Mouse (Mus musculus) v-Abl transformed pro-B cells (cell line): ENCODE measurements around the gene Adamts17.

ENCODE experiments used
- in situ Hi-C, 2 experiments: fragments of 400-800 bp; cut with MboI; formaldehyde crosslinking; loops; one replicate each; pipeline ENCODE4 v1.15.1; 2025; ENCODE audit not compliant: unreplicated experiment in 2 of 2

Gene Adamts17

GRCm38 (mm10) chr7:66967206-66967919, 127.8 kb downstream of the Adamts17 start:
- in situ Hi-C loops: no loop called here

DNA sequence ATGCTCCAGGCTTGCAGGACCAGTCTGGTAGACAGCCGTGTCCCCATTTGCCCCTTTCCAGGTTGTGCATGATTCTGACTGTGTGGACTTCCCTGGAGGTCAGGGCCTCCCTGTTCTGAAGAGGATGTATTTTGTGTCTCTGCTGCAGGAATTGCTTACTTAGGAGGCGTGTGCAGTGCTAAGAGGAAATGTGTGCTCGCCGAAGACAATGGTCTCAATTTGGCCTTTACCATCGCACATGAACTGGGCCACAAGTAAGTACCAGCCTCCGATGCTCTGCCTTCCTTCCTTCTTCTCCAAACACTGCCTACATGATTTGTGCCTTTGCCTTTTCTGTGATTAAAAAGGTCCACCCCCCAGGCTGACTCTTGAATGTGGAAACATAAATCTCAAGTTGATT, 129.1 kb downstream of the Adamts17 start:
- in situ Hi-C loops: no loop called here

DNA sequence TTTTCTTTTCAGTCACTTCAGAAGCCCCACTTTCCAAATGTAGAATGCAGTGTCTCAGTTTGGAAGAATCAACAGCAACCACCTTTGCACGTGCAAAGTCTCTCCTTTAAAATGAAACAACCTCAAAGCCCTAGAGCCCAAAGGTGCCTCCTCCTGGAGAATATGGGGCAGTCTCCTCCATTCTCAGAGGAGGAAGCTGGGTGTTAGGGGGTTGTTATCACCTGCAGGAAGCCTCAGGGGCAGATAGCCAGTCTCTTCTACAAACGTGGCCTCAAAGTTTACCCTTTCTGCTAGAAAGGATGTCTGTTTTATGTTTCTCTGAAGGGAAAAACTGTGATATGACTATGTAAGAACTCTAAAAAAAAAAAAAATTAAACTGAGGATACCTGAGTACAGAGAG, 129.7 kb downstream of the Adamts17 start:
- in situ Hi-C loops: no loop called here

DNA sequence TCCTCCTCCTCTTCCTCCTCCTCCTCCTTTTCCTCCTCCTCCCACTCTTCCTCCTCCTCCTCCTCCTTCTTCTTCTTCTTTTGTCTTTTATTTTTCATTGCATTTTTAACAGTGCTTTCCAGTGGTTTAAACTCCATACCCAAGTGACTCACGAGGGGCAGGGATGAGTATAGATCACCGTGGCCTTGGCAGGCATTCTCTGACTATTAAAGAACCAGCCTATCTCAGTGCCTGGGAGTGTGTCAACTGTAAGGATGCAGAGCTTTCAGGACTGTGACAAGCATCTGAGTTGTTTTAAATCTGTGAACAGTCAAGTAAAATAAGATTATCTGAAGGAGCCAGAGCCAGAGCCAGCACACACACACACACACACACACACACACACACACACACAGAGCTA, 130.7 kb downstream of the Adamts17 start:
- in situ Hi-C loops: no loop called here

- in situ Hi-C loops: no loop called here
Observed at GRCm38 (mm10) chr7:66970974-66971373, 131.4 kb downstream of the Adamts17 start.

- in situ Hi-C loops: no loop called here
Observed at GRCm38 (mm10) chr7:66974859-66975258, 135.3 kb downstream of the Adamts17 start.

- in situ Hi-C loops: no loop called here
Observed at GRCm38 (mm10) chr7:66976371-66976770, 136.8 kb downstream of the Adamts17 start.

DNA sequence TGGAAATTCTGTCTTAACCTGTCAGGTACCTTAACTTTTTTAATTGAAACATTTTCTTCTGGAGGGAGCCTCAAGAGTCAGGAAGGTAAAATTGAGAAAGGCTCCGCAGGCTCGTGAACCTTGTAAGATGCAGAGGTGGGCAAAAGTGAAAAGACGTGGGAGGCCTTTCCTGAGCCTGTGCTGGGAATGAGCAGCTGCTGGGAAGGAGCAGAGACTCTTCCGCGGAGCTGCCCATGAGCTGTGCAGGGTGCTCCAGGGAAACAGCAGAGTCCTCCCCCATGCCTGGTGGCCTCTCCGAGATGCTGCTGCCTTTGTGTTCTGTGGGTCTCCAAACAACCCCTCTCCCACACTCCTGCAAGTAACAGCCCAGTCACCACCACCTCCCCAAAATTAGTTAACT, 142.1 kb downstream of the Adamts17 start:
- in situ Hi-C loops: no loop called here

- in situ Hi-C loops: no loop called here
Observed at GRCm38 (mm10) chr7:66982084-66982483, 142.5 kb downstream of the Adamts17 start.

DNA sequence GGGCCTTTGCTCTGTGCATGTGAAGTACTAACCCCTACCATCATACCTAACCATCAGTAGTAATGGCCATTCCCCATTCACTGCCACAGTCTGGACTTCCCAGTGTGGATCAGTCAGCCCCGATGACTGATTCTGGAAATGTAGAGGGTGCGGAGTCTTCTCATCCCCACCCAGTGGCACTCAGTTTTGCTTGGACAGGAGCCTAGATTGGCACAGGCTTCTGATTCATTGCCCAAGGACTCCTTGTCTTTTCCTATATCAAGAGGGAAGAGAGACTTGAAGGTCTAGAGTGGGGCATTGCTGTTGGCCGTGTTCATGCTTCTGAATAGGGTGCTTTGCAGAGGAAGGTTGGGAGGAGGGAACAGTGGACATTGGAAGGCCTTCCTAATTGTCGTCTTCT, 148.1 kb downstream of the Adamts17 start:
- in situ Hi-C loops: no loop called here

GRCm38 (mm10) chr7:66988441-66988840, 148.9 kb downstream of the Adamts17 start:
- in situ Hi-C loops: no loop called here

GRCm38 (mm10) chr7:66989357-66990045, 150.0 kb downstream of the Adamts17 start:
- in situ Hi-C loops: no loop called here

- in situ Hi-C loops: no loop called here
Observed at GRCm38 (mm10) chr7:66998821-66999220, 159.3 kb downstream of the Adamts17 start.

DNA sequence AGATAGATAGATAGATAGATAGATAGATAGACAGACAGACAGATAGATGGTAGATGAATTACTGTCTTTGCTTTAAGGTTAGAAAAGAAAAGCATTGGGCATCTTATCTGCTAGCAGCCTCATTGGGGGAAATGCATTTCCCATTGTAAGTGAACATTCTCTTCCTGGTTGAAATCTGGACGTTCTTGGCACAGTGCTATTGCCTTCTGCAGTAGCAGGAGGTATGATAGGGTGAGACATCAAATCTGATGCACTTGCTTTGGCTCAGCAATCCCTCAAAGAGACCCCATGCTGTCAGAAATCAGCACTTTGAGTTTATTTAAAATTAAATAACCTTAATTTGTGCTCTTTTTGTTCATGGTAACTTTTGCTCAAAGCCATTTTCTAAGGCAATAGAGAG, 164.1 kb downstream of the Adamts17 start:
- in situ Hi-C loops: no loop called here

DNA sequence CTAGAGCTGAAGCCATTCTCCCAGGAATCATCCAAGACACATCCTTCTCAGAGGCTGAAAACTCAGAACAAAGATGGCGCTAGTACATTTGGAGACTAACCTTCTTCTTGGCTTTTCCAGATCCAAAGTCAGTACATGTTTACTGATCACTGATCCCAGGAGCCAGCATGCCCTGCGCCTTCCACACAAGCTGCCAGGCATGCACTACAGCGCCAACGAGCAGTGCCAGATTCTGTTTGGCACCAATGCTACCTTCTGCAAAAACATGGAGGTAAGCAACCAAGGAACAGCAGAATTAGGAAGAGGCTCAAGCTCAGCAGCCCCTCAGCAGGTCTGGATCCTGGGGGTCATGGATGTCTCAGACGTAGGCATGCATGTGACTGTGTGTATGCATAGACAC, 164.7 kb downstream of the Adamts17 start:
- in situ Hi-C loops: no loop called here

DNA sequence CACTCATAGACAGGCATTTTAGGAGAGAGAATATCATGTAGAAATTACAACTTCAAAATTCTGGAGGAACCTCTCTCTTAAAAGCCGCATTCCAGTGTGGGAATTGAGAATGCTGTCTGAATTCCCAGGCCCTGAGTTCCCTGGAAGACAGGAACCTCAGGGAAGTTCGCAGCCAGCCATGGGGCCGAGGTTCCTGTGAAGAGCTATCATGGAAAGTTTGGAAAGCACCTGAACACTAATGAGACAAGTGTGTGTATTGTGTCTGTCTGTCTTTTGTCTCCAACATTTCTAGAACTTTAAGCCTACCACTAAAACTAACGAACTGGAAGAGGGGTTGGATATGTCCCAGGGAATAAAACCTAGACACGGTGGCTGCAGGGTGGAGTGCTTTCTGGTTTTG, 170.3 kb downstream of the Adamts17 start:
- in situ Hi-C loops: no loop called here

- in situ Hi-C loops: no loop called here
Observed at GRCm38 (mm10) chr7:67012011-67012751, 172.6 kb downstream of the Adamts17 start.

DNA sequence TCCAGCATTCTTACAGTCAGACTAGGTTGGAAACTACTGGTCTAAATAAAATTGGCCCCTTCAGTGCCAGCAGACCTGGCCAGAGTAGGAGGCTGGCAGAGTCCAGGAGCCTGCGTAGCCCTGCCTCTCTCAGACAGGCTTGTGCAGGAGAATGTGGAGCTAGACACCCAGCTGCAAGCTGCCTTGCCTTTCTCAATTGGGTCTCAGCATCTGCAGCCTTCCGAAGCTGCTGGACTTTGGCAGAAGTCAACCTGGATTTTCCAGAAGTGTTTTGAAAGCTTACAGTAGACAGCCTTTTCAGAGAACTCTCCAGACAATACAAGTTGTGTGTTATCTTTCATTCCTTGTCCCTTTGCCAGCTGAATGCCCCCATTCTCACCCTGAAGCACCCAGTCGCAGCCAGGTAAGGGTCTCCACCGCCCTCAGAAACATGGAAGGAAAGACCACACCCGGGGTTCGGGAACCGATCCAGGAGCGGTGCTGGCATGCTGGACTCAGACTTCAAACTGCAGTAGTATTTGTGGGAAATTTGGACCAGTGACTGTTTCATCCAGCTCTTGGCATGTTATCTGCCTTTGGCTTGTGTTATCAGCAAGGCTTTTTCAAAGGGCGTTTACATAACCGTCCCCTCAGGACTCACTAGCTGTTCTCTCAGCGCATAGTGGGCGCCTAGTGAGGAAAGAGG, 173.8 kb downstream of the Adamts17 start:
- in situ Hi-C loops: no loop called here

DNA sequence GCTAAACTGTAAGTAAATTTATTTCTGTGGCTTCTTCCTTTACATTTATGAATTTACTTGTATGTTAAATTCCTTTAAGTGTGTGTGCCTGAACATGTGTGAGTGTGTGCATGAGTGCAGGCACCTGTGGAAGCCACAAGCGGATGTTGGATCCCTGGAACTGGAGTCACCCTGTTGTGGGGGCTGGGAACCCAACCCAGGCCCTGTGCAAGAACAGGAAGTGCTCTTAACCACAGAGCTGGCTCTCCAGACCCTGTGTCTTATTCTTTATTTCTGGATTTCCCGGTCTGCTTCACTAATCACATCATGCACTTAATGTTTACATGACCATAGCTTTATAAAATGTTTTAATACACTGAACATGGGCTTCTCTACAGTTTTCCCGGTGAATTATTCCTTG, 180.4 kb downstream of the Adamts17 start:
- in situ Hi-C loops: no loop called here

- in situ Hi-C loops: no loop called here
Observed at GRCm38 (mm10) chr7:67026114-67027070, 186.9 kb downstream of the Adamts17 start.
